Mouse (Mus musculus) CH12.LX (cell line): ENCODE measurements at regions not wholly inside any gene's neighbourhood (a gene's known extent, or its start where the extent isn't known, plus 50 kb on each side); places are given as distances from the start of the nearest gene placed in this dataset.

Source experiments
- NELFE ChIP-seq: IDR thresholded peaks from 2 replicates; pipeline ENCODE4 v1.6.1; 2011; ENCODE audit warnings: low read depth, low read length, improper control_type of control experiment
- RAD21 ChIP-seq: IDR thresholded peaks from 2 replicates; pipeline ENCODE4 v1.6.1; 2011; ENCODE audit warnings: low read depth, mild to moderate bottlenecking, low read length, improper control_type of control experiment, moderate library complexity

DNA sequence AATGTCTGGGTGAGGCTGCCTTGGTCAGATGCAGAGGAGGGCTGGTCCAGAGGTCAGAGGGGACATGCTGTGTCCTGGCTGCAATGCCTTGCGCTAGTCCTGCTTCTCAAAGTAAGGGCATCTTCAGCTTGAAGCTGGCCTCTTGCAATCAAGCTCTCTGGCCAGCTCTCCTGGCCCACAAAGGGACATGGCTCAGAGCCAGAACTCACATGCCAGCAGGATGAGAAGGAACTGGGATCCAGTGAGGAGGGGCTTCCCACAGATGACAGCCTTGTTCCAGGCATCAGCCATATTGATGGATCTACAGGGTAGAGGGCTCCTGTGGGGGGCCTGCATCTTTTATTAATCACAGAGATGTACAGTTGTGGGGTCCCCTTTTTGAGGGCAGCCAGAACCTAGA, 445.1 kb upstream of the Mgmt start:
- TF ChIP-seq NELFE: no peak
- no peak for TF ChIP-seq RAD21
